Mouse (Mus musculus) CD4-positive naive resting alpha-beta T cell, adult 76 days (primary cell): ENCODE measurements around the gene Smim7. TPM values are rescaled to one million over a fixed set of nuclear protein-coding genes. Genes with fewer than 3 reads are reported as not detected.

Source experiments
- total RNA-seq: library from RNA; stranded (reverse); gene quantifications from one replicate; pipeline ENCODE4 v1.2.4, GENCODE M21; 2023

Smim7 gene
- 131 TPM for total RNA-seq

GRCm38 (mm10) chr8:72570633-72571610, at the start of gene Smim7:
Smim7 (minus strand) TSS chr8:72571088.

DNA sequence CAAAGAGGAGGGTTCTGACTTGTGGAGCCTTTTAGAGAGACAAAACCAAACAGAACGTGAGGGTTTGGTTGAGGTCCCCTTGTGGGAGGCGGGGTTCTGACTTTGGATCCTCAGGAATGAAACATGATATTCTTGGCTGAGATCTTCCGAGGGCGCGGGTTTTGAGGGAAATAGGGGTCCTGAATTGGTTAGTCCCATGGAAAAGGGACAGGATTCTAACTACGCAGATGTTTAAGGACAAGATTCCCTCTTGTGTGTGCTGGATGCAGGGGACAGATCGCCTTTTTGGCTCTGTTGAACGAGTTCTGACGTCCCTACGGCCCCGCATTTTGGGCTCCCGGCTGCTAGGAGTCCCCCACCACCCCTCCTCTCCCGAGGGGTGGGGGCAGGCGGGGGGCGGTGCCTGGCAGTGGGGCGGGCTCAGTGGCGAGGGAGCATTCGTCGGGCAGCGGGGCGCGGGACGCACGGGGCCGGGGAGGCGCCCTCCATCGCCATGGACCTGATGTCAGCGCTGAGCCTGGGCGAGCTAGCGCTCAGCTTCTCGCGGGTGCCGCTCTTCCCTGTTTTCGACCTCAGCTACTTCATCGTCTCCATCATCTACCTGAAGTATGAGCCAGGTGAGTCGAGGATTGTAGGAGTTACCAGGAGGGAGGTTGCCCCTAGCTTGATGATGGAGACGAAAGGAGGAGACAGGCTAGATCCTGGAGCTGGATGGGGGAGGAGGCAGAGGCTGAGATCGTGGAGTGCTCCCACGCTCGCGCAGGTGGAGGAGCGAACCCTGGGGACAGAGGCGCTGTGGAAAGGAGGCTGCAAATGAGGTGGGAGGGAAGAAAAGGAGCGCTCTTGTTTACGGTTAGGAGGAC, 954 bp upstream of the Smim7 start, which contains the start of gene Tmem38a:
Gene Tmem38a (plus strand): TSS at position 445 of the 863 bp plus-strand sequence.

GRCm38 (mm10) chr8:72547802-72548643, 22.9 kb downstream of the Smim7 start, which contains the start of gene Med26:
Med26 (minus strand) TSS chr8:72548270.

Other genes starting within 250 kb of the Smim7 start
- gene Eps15l1, start 149.6 kb downstream of the Smim7 start, total RNA-seq: 100 TPM
- gene Calr3, start 127.2 kb downstream of the Smim7 start, total RNA-seq: not detected
- gene 1700030K09Rik, start 127.2 kb downstream of the Smim7 start, total RNA-seq: 3.5 TPM
- gene Cherp, start 95.9 kb downstream of the Smim7 start, total RNA-seq: 90.7 TPM
- gene Slc35e1, start 78.5 kb downstream of the Smim7 start, total RNA-seq: 61.8 TPM
- 19.0 TPM for gene Med26, start 22.8 kb downstream of the Smim7 start, total RNA-seq
- 2.2 TPM for gene Tmem38a, start 967 bp upstream of the Smim7 start, total RNA-seq
- gene Nwd1, start 75.6 kb upstream of the Smim7 start, total RNA-seq: not detected
- 120 TPM for gene Sin3b, start 152.2 kb upstream of the Smim7 start, total RNA-seq
- gene F2rl3, start 190.8 kb upstream of the Smim7 start, total RNA-seq: 3.8 TPM